Mouse (Mus musculus) heart, postnatal 0 days (tissue): Measurements from ENCODE around the gene Lefty2.

Source experiments
- CTCF ChIP-seq: IDR thresholded peaks from 2 replicates; pipeline ENCODE4 v1.5.1; 2016; ENCODE audit warnings: antibody characterized with exemption, control low read depth, low read depth
- EP300 ChIP-seq: IDR thresholded peaks from 2 replicates; pipeline ENCODE4 v1.6.1; 2016; ENCODE audit warnings: antibody characterized with exemption, low read depth

- TF ChIP-seq CTCF (peak; percentile 24; the same call in 1 of the 2 replicates), EP300 (no peak)
These were observed 3.1 kb upstream of the Lefty2 start for GRCm38 (mm10) chr1:180889841-180890240.
